In genomic region chr13:45571795-45572262, GRCm38 (mm10) we compare ENCODE assay signal across 9 mouse cellular contexts.
DNase-seq lines count a peak whose midpoint lies in the region; ATAC-seq lines count a peak whose summit lies in the region.
"Had no signal": no experiment of that assay in that cellular context is flagged by ENCODE, and none has a peak within 500 bp of the region (broad histone marks: within the 10 kb centered on the region; RNA-seq: fewer than 3 reads in every experiment).

No protein-coding gene starts in this region.

- 0 out of 2 replicates have a peak, but pooled peaks cover 4% of the 10 kb centered on the region for H3K36me3 ChIP-seq in forebrain, embryonic 14.5 days (ENCODE audit: control insufficient read depth, insufficient read depth, low read length)
- H3K36me3 ChIP-seq in liver, embryonic 15.5 days (replicated peaks): 0 out of 2 replicates have a peak, but pooled peaks cover 4% of the 10 kb centered on the region
- peaks cover 9% of the 10 kb centered on the region for H3K36me3 ChIP-seq in neural tube, embryonic 13.5 days

- H3K9ac ChIP-seq in forebrain, embryonic 14.5 days (ENCODE audit: low read length): no peak overlapping the region
- no peak overlapping the region for H3K9ac ChIP-seq in liver, embryonic 15.5 days
- no peak overlapping the region for H3K9ac ChIP-seq in neural tube, embryonic 13.5 days
- H3K9ac ChIP-seq: embryonic facial prominence, embryonic 13.5 days had no signal

- H3K4me3 ChIP-seq in forebrain, embryonic 14.5 days (ENCODE audit: low read depth, low read length): no peak overlapping the region
- peak overlapping the region; percentile 20; the same call in 1 of the 2 replicates for H3K4me3 ChIP-seq in liver, embryonic 15.5 days (replicated peaks)
- H3K4me3 ChIP-seq in neural tube, embryonic 13.5 days: no peak overlapping the region
- H3K4me3 ChIP-seq: embryonic facial prominence, embryonic 13.5 days had no signal

- intact Hi-C loops in heart, postnatal 10 days (cut with DNase I): loop anchor here (1.0 to 2.0 kb wide), 3 partner anchors 33 to 590 kb away; no protein-coding TSS in a partner anchor

- H3K27ac ChIP-seq in forebrain, embryonic 14.5 days (ENCODE audit: low read depth, low read length): no peak overlapping the region
- H3K27ac ChIP-seq in liver, embryonic 15.5 days (replicated peaks): no peak overlapping the region
- H3K27ac ChIP-seq in neural tube, embryonic 13.5 days (replicated peaks): peak overlapping the region; percentile 76
- H3K27ac ChIP-seq: embryonic facial prominence, embryonic 13.5 days had no signal

- peak overlapping the region; percentile 20 for H3K4me2 ChIP-seq in forebrain, embryonic 14.5 days (ENCODE audit: low read length)
- H3K4me2 ChIP-seq in liver, embryonic 15.5 days: peak overlapping the region; percentile 53
- peak overlapping the region; percentile 35 for H3K4me2 ChIP-seq in neural tube, embryonic 13.5 days
- H3K4me2 ChIP-seq: embryonic facial prominence, embryonic 13.5 days had no signal

- DNase-seq in c-Kit-positive CD71-negative TER-119-negative erythroid progenitor cells, embryonic 14.5 days (ENCODE audit: low read depth): peak; percentile 79
- DNase-seq in forebrain, embryonic 14.5 days (ENCODE audit: low spot score): peak; percentile 93
- peak; percentile 90 to 92 for DNase-seq in heart, postnatal 10 days
- DNase-seq in kidney, postnatal 36 days: peak; percentile 77 to 89
- DNase-seq in testis, postnatal 10 days (ENCODE audit: low spot score): peak; percentile 88

- H3K27me3 ChIP-seq in forebrain, embryonic 14.5 days (replicated peaks; ENCODE audit: control insufficient read depth, insufficient read depth, low read length): no peaks in the 10 kb centered on the region
- H3K27me3 ChIP-seq in liver, embryonic 15.5 days: no peaks in the 10 kb centered on the region
- H3K27me3 ChIP-seq in neural tube, embryonic 13.5 days: no peaks in the 10 kb centered on the region
- H3K27me3 ChIP-seq: embryonic facial prominence, embryonic 13.5 days had no signal

- no peaks in the 10 kb centered on the region for H3K9me3 ChIP-seq in forebrain, embryonic 14.5 days (replicated peaks; ENCODE audit: control insufficient read depth, low read length)
- no peaks in the 10 kb centered on the region for H3K9me3 ChIP-seq in liver, embryonic 15.5 days (replicated peaks)
- no peaks in the 10 kb centered on the region for H3K9me3 ChIP-seq in neural tube, embryonic 13.5 days
- H3K9me3 ChIP-seq: embryonic facial prominence, embryonic 13.5 days had no signal

- 2% methylated on average over 6 of the region's 6 CpGs for WGBS in forebrain, embryonic 14.5 days
- WGBS in liver, embryonic 15.5 days (ENCODE audit: insufficient replicate concordance): 3% methylated on average over 6 of the region's 6 CpGs
- WGBS in neural tube, embryonic 13.5 days: 1% methylated on average over 6 of the region's 6 CpGs

- peak; percentile 58 for ATAC-seq in CD4-positive, CD25-positive, alpha-beta regulatory T cell, adult 4 months
- ATAC-seq in forebrain, embryonic 14.5 days: peak; percentile 85
- peak; percentile 57; the same call in 1 of the 2 replicates for ATAC-seq in liver, embryonic 15.5 days (ENCODE audit: insufficient read depth)
- peak; percentile 82 for ATAC-seq in neural tube, embryonic 13.5 days (ENCODE audit: low read depth)

- H3K4me1 ChIP-seq in forebrain, embryonic 14.5 days (ENCODE audit: control insufficient read depth, insufficient read depth, low read length): no peaks in the 10 kb centered on the region
- peaks cover 14% of the 10 kb centered on the region for H3K4me1 ChIP-seq in liver, embryonic 15.5 days (replicated peaks)
- peaks cover 46% of the 10 kb centered on the region for H3K4me1 ChIP-seq in neural tube, embryonic 13.5 days (replicated peaks)
